Mouse (Mus musculus): ENCODE data around the gene 1700003F12Rik. TPM values are rescaled to one million over a fixed set of nuclear protein-coding genes. Genes with fewer than 3 reads are reported as not detected.

Gene 1700003F12Rik
- total and polyA plus RNA-seq, 2 experiments from 2014 or later: 2.5 to 5.3 TPM

DNA sequence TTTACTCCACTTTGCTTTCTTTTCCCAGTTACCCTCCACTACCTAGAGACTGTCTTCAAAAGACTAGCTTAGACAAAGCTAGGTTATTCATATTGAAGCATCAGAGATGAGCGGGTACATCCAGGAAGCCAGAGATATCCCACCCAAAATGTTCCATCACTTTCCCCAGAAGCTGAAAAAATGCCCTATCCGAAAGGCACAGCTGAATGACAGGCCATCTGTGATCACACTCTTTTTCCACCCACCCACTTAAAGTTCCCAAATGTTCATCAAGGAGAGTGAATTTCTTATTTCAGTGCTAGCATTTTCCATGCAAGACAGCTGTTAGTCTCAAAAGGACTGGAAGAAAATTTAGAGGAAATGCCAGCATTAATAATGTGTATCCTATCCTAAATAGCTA, 21.6 kb upstream of the 1700003F12Rik start:
- Histone ChIP-seq H3K9ac (replicated peaks; ENCODE audit: low read length, poor library complexity, severe bottlenecking) (no peak overlapping the region), H3K4me1 (ENCODE audit: insufficient read depth, low read length) (no peaks in the 10 kb centered on the region), H3K27me3 (ENCODE audit: insufficient read depth, low read length) (no peaks in the 10 kb centered on the region), H3K27ac (ENCODE audit: low read depth, low read length) (no peak overlapping the region), H3K36me3 (ENCODE audit: insufficient read depth, low read length) (peaks cover 16% of the 10 kb centered on the region; the same call in 1 of the 2 replicates), H3K4me2 (ENCODE audit: low read depth, low read length, poor library complexity, severe bottlenecking) (no peak overlapping the region), H3K4me3 (ENCODE audit: low read depth, low read length) (no peak overlapping the region), H3K9me3 (ENCODE audit: low read length) (no peaks in the 10 kb centered on the region)
- TF ChIP-seq CTCF (IDR thresholded peaks at IDR 0.05): no peak
- 91% methylated on average over 2 of the region's 2 CpGs for WGBS
- no peak for DNase-seq (ENCODE audit: low spot score)
- ATAC-seq (ENCODE audit: low FRiP score): no peak

DNA sequence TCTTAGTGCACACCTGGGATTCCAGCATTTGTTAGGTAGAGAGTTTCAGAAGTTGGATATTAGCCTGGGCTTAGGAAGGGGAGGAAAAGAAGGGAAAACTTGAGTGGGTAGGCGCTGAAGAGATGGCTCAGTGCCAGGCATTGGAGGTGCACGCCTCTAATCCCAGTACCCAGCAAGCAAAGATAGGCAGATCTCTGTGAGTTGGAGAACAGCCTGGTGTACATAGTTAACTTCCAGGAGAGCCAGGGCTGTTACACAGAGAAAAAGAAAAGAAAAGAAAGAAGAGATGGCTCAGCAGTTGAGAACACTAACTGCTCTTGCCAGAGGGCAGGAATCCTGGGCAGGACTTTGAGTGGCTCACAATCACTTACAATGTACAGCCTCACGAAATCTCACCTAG, 20.4 kb upstream of the 1700003F12Rik start:
- Histone ChIP-seq H3K4me1 (ENCODE audit: insufficient read depth, low read length) (no peaks in the 10 kb centered on the region), H3K9me3 (ENCODE audit: low read length) (no peaks in the 10 kb centered on the region), H3K27me3 (ENCODE audit: insufficient read depth, low read length) (no peaks in the 10 kb centered on the region), H3K9ac (replicated peaks; ENCODE audit: low read length, poor library complexity, severe bottlenecking) (no peak overlapping the region), H3K4me3 (ENCODE audit: low read depth, low read length) (no peak overlapping the region), H3K27ac (ENCODE audit: low read depth, low read length) (no peak overlapping the region), H3K4me2 (ENCODE audit: low read depth, low read length, poor library complexity, severe bottlenecking) (no peak overlapping the region), H3K36me3 (ENCODE audit: insufficient read depth, low read length) (peaks cover 19% of the 10 kb centered on the region; the same call in 1 of the 2 replicates)
- TF ChIP-seq CTCF (IDR thresholded peaks at IDR 0.05): no peak
- DNase-seq (ENCODE audit: low spot score) (no peak), ATAC-seq (ENCODE audit: low FRiP score) (no peak)
- 65% methylated on average over 3 of the region's 3 CpGs for WGBS

DNA sequence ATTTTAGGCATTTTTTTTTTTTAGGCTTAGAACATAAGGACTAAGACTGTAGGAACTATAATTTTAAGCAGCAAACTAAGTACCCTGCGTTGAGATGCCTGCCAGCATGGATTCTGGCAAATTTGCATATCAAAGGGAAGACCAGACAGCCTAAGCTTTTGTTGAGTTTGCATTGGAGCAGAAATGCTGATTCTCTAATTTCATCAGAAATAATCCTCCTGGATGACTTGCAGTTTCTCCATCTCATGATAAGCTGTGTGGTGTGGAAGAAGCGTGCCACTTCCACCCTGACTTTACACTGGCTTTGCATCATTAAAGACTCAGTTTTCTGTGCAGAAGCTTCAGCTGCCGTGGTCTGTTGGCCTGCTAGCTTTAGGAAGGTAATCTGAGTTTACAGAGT, 14.0 kb upstream of the 1700003F12Rik start:
- no peak for TF ChIP-seq CTCF (IDR thresholded peaks at IDR 0.05)
- 22% methylated on average over 3 of the region's 3 CpGs for WGBS
- Histone ChIP-seq H3K9me3 (ENCODE audit: low read length) (no peaks in the 10 kb centered on the region), H3K9ac (replicated peaks; ENCODE audit: low read length, poor library complexity, severe bottlenecking) (no peak overlapping the region), H3K27ac (ENCODE audit: low read depth, low read length) (no peak overlapping the region), H3K36me3 (ENCODE audit: insufficient read depth, low read length) (peaks cover 25% of the 10 kb centered on the region), H3K27me3 (ENCODE audit: insufficient read depth, low read length) (no peaks in the 10 kb centered on the region), H3K4me1 (ENCODE audit: insufficient read depth, low read length) (no peaks in the 10 kb centered on the region), H3K4me2 (ENCODE audit: low read depth, low read length, poor library complexity, severe bottlenecking) (no peak overlapping the region), H3K4me3 (ENCODE audit: low read depth, low read length) (no peak overlapping the region)
- ATAC-seq (ENCODE audit: low FRiP score): no peak
- no peak for DNase-seq (ENCODE audit: low spot score)

- Histone ChIP-seq H3K4me3 (ENCODE audit: low read depth, low read length) (no peak overlapping the region), H3K36me3 (ENCODE audit: insufficient read depth, low read length) (peaks cover 25% of the 10 kb centered on the region), H3K27me3 (ENCODE audit: insufficient read depth, low read length) (no peaks in the 10 kb centered on the region), H3K4me1 (ENCODE audit: insufficient read depth, low read length) (no peaks in the 10 kb centered on the region), H3K9me3 (ENCODE audit: low read length) (no peaks in the 10 kb centered on the region), H3K9ac (replicated peaks; ENCODE audit: low read length, poor library complexity, severe bottlenecking) (no peak overlapping the region), H3K4me2 (ENCODE audit: low read depth, low read length, poor library complexity, severe bottlenecking) (no peak overlapping the region), H3K27ac (ENCODE audit: low read depth, low read length) (no peak overlapping the region)
- ATAC-seq (ENCODE audit: low FRiP score): no peak
- WGBS: 93% methylated on average over 12 of the region's 12 CpGs
- TF ChIP-seq CTCF (IDR thresholded peaks at IDR 0.05): no peak
- DNase-seq (ENCODE audit: low spot score): no peak
Measured at GRCm38 (mm10) chr2:154534704-154535270, 12.1 kb upstream of the 1700003F12Rik start.

DNA sequence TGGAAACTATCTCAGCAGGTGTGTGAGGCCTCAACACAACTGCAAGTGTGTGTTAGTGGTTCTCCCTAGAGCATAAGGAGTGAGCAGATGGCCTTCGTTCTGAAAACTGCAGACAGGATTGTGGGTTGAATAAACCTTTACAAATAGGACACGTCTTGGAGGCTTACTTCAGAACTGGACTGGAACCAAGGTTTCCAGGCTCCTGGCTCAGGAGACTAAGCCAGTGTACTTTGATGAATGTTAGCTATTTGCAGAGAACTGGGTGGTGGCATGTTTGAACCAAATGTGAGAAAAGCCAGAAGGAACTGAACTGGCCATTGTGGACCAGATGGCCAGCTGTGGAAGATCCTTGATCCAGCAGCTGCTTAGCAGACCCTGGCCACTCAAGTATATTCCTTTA, 8.6 kb upstream of the 1700003F12Rik start:
- 35% methylated on average over 2 of the region's 2 CpGs for WGBS
- H3K27me3 ChIP-seq (ENCODE audit: insufficient read depth, low read length): no peaks in the 10 kb centered on the region

GRCm38 (mm10) chr2:154538710-154539109, 8.2 kb upstream of the 1700003F12Rik start:
- DNase-seq (ENCODE audit: low spot score): no peak
- no peak overlapping the region for H3K27ac ChIP-seq (ENCODE audit: low read depth, low read length)
- no peaks in the 10 kb centered on the region for H3K4me1 ChIP-seq (ENCODE audit: insufficient read depth, low read length)
- peak overlapping the region; percentile 24; the same call in 1 of the 2 replicates for H3K9ac ChIP-seq (replicated peaks; ENCODE audit: low read length, poor library complexity, severe bottlenecking)
- no peak for ATAC-seq (ENCODE audit: low FRiP score)
- no peaks in the 10 kb centered on the region for H3K9me3 ChIP-seq (ENCODE audit: low read length)
- H3K4me3 ChIP-seq (ENCODE audit: low read depth, low read length): no peak overlapping the region
- H3K36me3 ChIP-seq (ENCODE audit: insufficient read depth, low read length): peaks cover 18% of the 10 kb centered on the region
- no peaks in the 10 kb centered on the region for H3K27me3 ChIP-seq (ENCODE audit: insufficient read depth, low read length)
- no peak overlapping the region for H3K4me2 ChIP-seq (ENCODE audit: low read depth, low read length, poor library complexity, severe bottlenecking)
- no peak for TF ChIP-seq CTCF (IDR thresholded peaks at IDR 0.05)
- WGBS: 52% methylated on average over 3 of the region's 3 CpGs

More for the DNA sequence above, 8.6 kb upstream of the 1700003F12Rik start:
- H3K4me1 ChIP-seq (ENCODE audit: insufficient read depth, low read length): no peaks in the 10 kb centered on the region
- H3K4me3 ChIP-seq (ENCODE audit: low read depth, low read length): no peak overlapping the region
- H3K36me3 ChIP-seq (ENCODE audit: insufficient read depth, low read length): peaks cover 18% of the 10 kb centered on the region
- H3K9ac ChIP-seq (replicated peaks; ENCODE audit: low read length, poor library complexity, severe bottlenecking): peak overlapping the region; percentile 24; the same call in 1 of the 2 replicates
- no peak for ATAC-seq (ENCODE audit: low FRiP score)
- no peak for DNase-seq (ENCODE audit: low spot score)
- no peak overlapping the region for H3K27ac ChIP-seq (ENCODE audit: low read depth, low read length)
- H3K9me3 ChIP-seq (ENCODE audit: low read length): no peaks in the 10 kb centered on the region
- H3K4me2 ChIP-seq (ENCODE audit: low read depth, low read length, poor library complexity, severe bottlenecking): no peak overlapping the region
- TF ChIP-seq CTCF (IDR thresholded peaks at IDR 0.05): no peak
